Mouse (Mus musculus) B cell, adult 62 days (primary cell): ENCODE data around the gene Ap4s1. TPM values are rescaled to one million over a fixed set of nuclear protein-coding genes. Genes with fewer than 3 reads are reported as not detected.

ENCODE experiments used
- total RNA-seq: library from RNA; stranded (reverse); gene quantifications from 4 replicates; pipeline ENCODE4 v1.2.4, GENCODE M21; 2023

Ap4s1 gene
- 19.0 to 21.6 TPM (median 19.3 TPM) in 4 replicates for total RNA-seq

DNA sequence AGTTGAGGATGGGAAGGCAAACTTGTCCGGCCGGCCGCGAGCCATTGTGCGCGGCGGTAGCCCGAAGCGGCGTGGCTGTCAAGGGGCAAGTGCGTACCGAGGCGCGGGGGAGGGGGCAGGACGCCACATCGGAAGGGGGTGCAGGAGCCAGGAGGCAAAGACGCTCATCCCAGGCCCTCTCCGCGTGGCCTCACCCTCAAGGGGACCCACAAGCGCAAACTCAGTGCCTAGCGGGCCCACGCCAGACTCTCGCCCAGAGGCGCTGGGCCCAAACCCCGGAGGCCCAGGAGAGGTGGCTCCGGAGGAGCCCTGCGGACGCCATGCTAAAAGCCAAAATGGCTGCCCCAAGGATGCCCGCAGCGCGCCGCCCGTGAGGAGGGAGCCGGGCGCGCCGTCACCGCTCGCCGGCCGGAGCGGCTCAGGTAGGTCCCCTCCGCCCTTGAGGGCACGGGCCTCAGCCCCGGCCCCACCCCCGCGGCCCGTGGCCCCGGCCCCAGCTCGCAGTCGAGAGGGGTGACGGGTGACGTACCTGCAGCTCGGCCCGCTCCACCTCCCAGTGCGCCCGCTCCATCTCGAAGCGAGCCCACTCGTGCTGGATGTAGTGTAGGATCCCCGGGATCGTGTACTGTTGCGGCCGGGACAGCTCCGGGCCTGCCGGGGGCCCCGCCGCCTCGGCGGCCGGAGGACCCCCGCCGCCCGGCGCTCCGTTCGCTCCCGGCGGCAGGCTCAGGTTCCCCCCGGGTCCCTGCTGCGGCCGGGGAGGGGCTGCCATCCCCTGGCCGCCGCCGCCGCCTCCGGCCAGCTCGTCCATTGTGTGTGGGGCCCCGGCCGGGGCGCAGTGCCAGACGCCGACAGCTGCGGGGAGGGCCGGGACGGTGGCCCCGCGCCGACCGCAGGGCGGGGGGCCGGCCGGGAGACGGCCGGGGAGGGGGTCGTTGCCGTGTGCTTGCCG is at the start of gene Ap4s1:
Gene Ap4s1, plus strand, starts transcription at position 141 of the 952 bp plus-strand sequence.

DNA sequence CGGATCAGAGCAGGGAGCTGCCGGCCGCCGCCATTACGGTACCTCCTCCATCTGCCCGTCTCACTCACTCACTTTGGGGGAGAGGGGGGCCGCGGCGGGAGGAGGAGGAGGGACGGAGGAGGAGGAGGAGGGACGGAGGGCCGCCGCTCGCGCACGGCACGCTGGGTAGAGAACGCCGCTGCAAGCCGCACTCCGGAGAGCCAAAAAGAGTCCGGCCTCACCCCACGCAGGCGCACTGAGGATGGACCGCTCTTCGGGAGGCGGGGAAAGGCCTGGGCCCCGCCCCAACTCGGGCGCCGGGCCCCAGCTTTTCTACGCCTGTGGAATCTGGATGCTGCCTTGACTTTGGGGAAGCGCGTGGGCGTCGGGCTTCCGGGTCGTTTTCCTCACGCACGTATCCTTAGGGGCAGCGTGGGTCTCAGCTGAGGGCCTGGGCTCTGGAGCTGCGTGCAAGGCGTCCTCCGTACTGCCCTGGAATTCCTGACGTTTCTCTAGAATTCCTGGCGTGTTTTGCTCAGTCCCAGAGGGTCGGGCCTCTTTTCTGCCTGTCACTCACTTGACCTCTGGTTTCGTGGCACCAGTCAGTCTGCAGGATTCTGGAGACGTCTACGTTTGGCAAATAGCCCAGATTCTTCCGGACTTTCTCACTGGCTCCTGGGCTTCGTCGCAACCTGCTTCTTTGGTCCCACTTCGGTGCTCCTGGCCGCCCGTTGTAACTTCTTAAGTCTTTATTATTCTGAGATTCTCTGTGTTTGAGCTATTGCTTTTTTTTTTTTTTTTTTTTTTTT is 1.2 kb downstream of the Ap4s1 start, which contains the start of gene Strn3:
Gene Strn3, minus strand, starts transcription at position 53 of the 788 bp plus-strand sequence.

Other genes with a start within 250 kb of the Ap4s1 start
- gene Coch, start 97.7 kb upstream of the Ap4s1 start, total RNA-seq = 0.30 to 0.53 TPM (median 0.40 TPM) in 4 replicates
- 56.6 to 57.7 TPM (median 57.1 TPM) in 4 replicates for gene Strn3, start 864 bp downstream of the Ap4s1 start, total RNA-seq
- 115 to 126 TPM (median 122 TPM) in 4 replicates for gene Hectd1, start 138.5 kb downstream of the Ap4s1 start, total RNA-seq